Mouse (Mus musculus) cerebellum, adult 2 months (tissue): Measurements from ENCODE around the gene Serpine1. TPM values are rescaled to one million over a fixed set of nuclear protein-coding genes. Genes with fewer than 3 reads are reported as not detected.

Experiments
- DNase-seq, 2 experiments: peaks; one replicate each; pipeline ENCODE4 v3.0.0; 2021
- H3K27ac ChIP-seq: fragments of 200-500 bp; 2 replicates; pipeline ENCODE4 v1.5.1; 2012; ENCODE audit warnings: low read length, control low read depth, inconsistent platforms; ENCODE audit not compliant: insufficient read depth
- H3K27me3 ChIP-seq: fragments of 200-500 bp; 2 replicates; pipeline ENCODE4 v1.6.1; 2012; ENCODE audit warnings: inconsistent platforms, mild to moderate bottlenecking, low read length, moderate library complexity; ENCODE audit not compliant: control insufficient read depth, insufficient read depth
- H3K4me1 ChIP-seq: fragments of 200-500 bp; 2 replicates; pipeline ENCODE4 v1.6.1; 2011; ENCODE audit warnings: low read length; ENCODE audit not compliant: control insufficient read depth, insufficient read depth
- H3K4me3 ChIP-seq: fragments of 200-500 bp; replicated peaks from 2 replicates; pipeline ENCODE3; 2011; ENCODE audit warnings: mild to moderate bottlenecking, low read depth, low read length, control low read depth; ENCODE audit not compliant: insufficient read depth
- CTCF ChIP-seq: fragments of 200-500 bp; IDR thresholded peaks from 2 replicates; pipeline ENCODE4 v1.5.1; 2011; ENCODE audit warnings: low read depth, mild to moderate bottlenecking, control low read depth, low read length, moderate library complexity, borderline replicate concordance; ENCODE audit not compliant: insufficient read depth
- POLR2A ChIP-seq: fragments of 200-500 bp; IDR thresholded peaks from 2 replicates; pipeline ENCODE4 v1.6.1; 2011; ENCODE audit warnings: low read length, control low read depth, borderline replicate concordance; ENCODE audit not compliant: insufficient read depth
- WGBS: fragments of 180-500 bp; shearing (Covaris S2); methylation state at CpG from one replicate; pipeline ENCODE4 v1.1.7; 2018; 5-methylcytosine and 5-hydroxymethylcytosine counted together
- polyA plus RNA-seq: library from polyadenylated mRNA; depleted of rRNA; stranded (reverse); fragments of >200 nt; gene quantifications from 2 replicates; pipeline ENCODE4 v1.2.3, GENCODE M21; 2012

Gene Serpine1
- polyA plus RNA-seq, 1 experiment = 0.38 TPM

- H3K27ac ChIP-seq = no peak overlapping the region
- H3K4me3 ChIP-seq = no peak overlapping the region
- whole genome bisulfite sequencing = 49% methylated on average over 28 of the region's 28 CpGs
- no peaks in the 10 kb centered on the region for H3K27me3 ChIP-seq
- peak; percentile 36 to 60 for DNase-seq
- H3K4me1 ChIP-seq = peaks cover 30% of the 10 kb centered on the region
- TF ChIP-seq POLR2A (no peak), CTCF (no peak)
Measured at GRCm38 (mm10) chr5:137102575-137103522, 30.8 kb upstream of the Serpine1 start.

GRCm38 (mm10) chr5:137102078-137102477 lies 30.0 kb upstream of the Serpine1 start:
- no peak overlapping the region for H3K27ac ChIP-seq
- no peak overlapping the region for H3K4me3 ChIP-seq
- WGBS = 73% methylated on average over 10 of the region's 10 CpGs
- H3K27me3 ChIP-seq = no peaks in the 10 kb centered on the region
- no peak for DNase-seq
- no peak for TF ChIP-seq CTCF
- TF ChIP-seq POLR2A = no peak
- peaks cover 30% of the 10 kb centered on the region for H3K4me1 ChIP-seq

- DNase-seq = peak; percentile 36 to 76
- H3K27me3 ChIP-seq = no peaks in the 10 kb centered on the region
- WGBS = 16% methylated on average over 4 of the region's 4 CpGs
- no peak overlapping the region for H3K27ac ChIP-seq
- H3K4me1 ChIP-seq = peaks cover 30% of the 10 kb centered on the region
- H3K4me3 ChIP-seq = no peak overlapping the region
- no peak for TF ChIP-seq CTCF
- no peak for TF ChIP-seq POLR2A
Measured at GRCm38 (mm10) chr5:137100660-137101059, 28.6 kb upstream of the Serpine1 start.

GRCm38 (mm10) chr5:137098418-137098817 lies 26.4 kb upstream of the Serpine1 start:
- no peak overlapping the region for H3K27ac ChIP-seq
- no peaks in the 10 kb centered on the region for H3K27me3 ChIP-seq
- H3K4me3 ChIP-seq = no peak overlapping the region
- 90% methylated on average over 11 of the region's 11 CpGs for WGBS
- TF ChIP-seq POLR2A (no peak), CTCF (no peak)
- no peak for DNase-seq
- peaks cover 26% of the 10 kb centered on the region for H3K4me1 ChIP-seq

- 24% methylated on average over 1 of the region's 1 CpGs for WGBS
- no peak overlapping the region for H3K27ac ChIP-seq
- no peak overlapping the region for H3K4me3 ChIP-seq
- DNase-seq = no peak
- H3K27me3 ChIP-seq = no peaks in the 10 kb centered on the region
- peaks cover 7% of the 10 kb centered on the region for H3K4me1 ChIP-seq
- TF ChIP-seq CTCF = no peak
- TF ChIP-seq POLR2A = no peak
Measured at GRCm38 (mm10) chr5:137096037-137096436, 24.0 kb upstream of the Serpine1 start.

- WGBS = 89% methylated on average over 10 of the region's 10 CpGs
- no peak overlapping the region for H3K4me3 ChIP-seq
- no peak for DNase-seq
- H3K27ac ChIP-seq = no peak overlapping the region
- H3K4me1 ChIP-seq = peaks cover 2% of the 10 kb centered on the region
- TF ChIP-seq POLR2A (no peak), CTCF (no peak)
- H3K27me3 ChIP-seq = no peaks in the 10 kb centered on the region
Measured at GRCm38 (mm10) chr5:137095135-137095534, 23.1 kb upstream of the Serpine1 start.

- WGBS = 58% methylated on average over 9 of the region's 9 CpGs
- Histone ChIP-seq H3K4me3 (no peak overlapping the region), H3K27me3 (no peaks in the 10 kb centered on the region), H3K4me1 (peaks cover 2% of the 10 kb centered on the region), H3K27ac (no peak overlapping the region)
- DNase-seq = no peak
- no peak for TF ChIP-seq POLR2A
- TF ChIP-seq CTCF = no peak
Measured at GRCm38 (mm10) chr5:137093720-137094119, 21.7 kb upstream of the Serpine1 start.

- TF ChIP-seq POLR2A (no peak), CTCF (no peak)
- WGBS = 13% methylated on average over 6 of the region's 6 CpGs
Measured at GRCm38 (mm10) chr5:137091560-137091959, 19.5 kb upstream of the Serpine1 start.

More at GRCm38 (mm10) chr5:137091560-137091959, 19.5 kb upstream of the Serpine1 start:
- DNase-seq = peak in 1 of 2 experiments; percentile 57
- no peak overlapping the region for H3K27ac ChIP-seq
- H3K4me3 ChIP-seq = no peak overlapping the region
- H3K27me3 ChIP-seq = no peaks in the 10 kb centered on the region
- peaks cover 2% of the 10 kb centered on the region; the same call in 1 of the 2 replicates for H3K4me1 ChIP-seq
